Mouse (Mus musculus) limb, embryonic 10.5 days (tissue): ENCODE results near the gene Slitrk4. TPM values are rescaled to one million over a fixed set of nuclear protein-coding genes. Genes with fewer than 3 reads are reported as not detected.

ENCODE experiments used
- DNase-seq: peaks from one replicate; pipeline ENCODE4 v3.0.0-alpha.2; 2017; ENCODE audit warnings: low spot score
- H3K27ac ChIP-seq: fragments of 300-500 bp; sonication (generic); 2 replicates; pipeline ENCODE4 v1.5.1; 2016; ENCODE audit warnings: mild to moderate bottlenecking
- H3K27me3 ChIP-seq: fragments of 300-500 bp; sonication (generic); 2 replicates; pipeline ENCODE4 v1.6.1; 2016; ENCODE audit warnings: low read depth, mild to moderate bottlenecking; ENCODE audit not compliant: poor library complexity, severe bottlenecking
- H3K36me3 ChIP-seq: fragments of 300-500 bp; sonication (generic); 2 replicates; pipeline ENCODE4 v1.6.1; 2016; ENCODE audit warnings: mild to moderate bottlenecking, moderate library complexity
- H3K4me1 ChIP-seq: fragments of 300-500 bp; sonication (generic); 2 replicates; pipeline ENCODE4 v1.6.1; 2016
- H3K4me3 ChIP-seq: fragments of 300-500 bp; sonication (generic); 2 replicates; pipeline ENCODE4 v1.5.1; 2016; ENCODE audit warnings: mild to moderate bottlenecking, moderate library complexity
- H3K9me3 ChIP-seq: fragments of 300-500 bp; sonication (generic); replicated peaks from 2 replicates; pipeline ENCODE4 v1.6.1; 2016; ENCODE audit warnings: mild to moderate bottlenecking
- WGBS: fragments of 180-500 bp; shearing (Covaris S2); methylation state at CpG from one replicate; pipeline ENCODE4 v1.1.7; 2016; 5-methylcytosine and 5-hydroxymethylcytosine counted together
- polyA plus RNA-seq: library from polyadenylated mRNA; unstranded; fragments of >200 nt; fragmentation: Nextera tagmentation; extraction: Ambion mirVana; gene quantifications from 2 replicates; pipeline ENCODE4 v1.2.1, GENCODE M21; 2016

Slitrk4 gene
- polyA plus RNA-seq: 0.70 and 0.81 TPM in 2 replicates

GRCm38 (mm10) chrX:64276290-64277125, at the start of gene Slitrk4:
Gene Slitrk4, minus strand, starts transcription at chrX:64276996.
- Histone ChIP-seq H3K36me3 (no peaks in the 10 kb centered on the region), H3K4me1 (no peaks in the 10 kb centered on the region), H3K9me3 (no peaks in the 10 kb centered on the region), H3K27ac (no peak within 1 kb of the TSS), H3K27me3 (peaks cover 28% of the 10 kb centered on the region), H3K4me3 (peak within 1 kb of the TSS; percentile 52)
- peak; percentile 55 for DNase-seq
- WGBS: 5% methylated on average over 50 of the region's 54 CpGs

- no peaks in the 10 kb centered on the region for H3K27me3 ChIP-seq
- H3K36me3 ChIP-seq: no peaks in the 10 kb centered on the region
- no peak overlapping the region for H3K27ac ChIP-seq
- no peaks in the 10 kb centered on the region for H3K9me3 ChIP-seq
- 84% methylated on average over 2 of the region's 2 CpGs for WGBS
- H3K4me3 ChIP-seq: no peak overlapping the region
- H3K4me1 ChIP-seq: no peaks in the 10 kb centered on the region
- no peak for DNase-seq
These were observed 42.7 kb upstream of the Slitrk4 start for GRCm38 (mm10) chrX:64319501-64319900.

DNA sequence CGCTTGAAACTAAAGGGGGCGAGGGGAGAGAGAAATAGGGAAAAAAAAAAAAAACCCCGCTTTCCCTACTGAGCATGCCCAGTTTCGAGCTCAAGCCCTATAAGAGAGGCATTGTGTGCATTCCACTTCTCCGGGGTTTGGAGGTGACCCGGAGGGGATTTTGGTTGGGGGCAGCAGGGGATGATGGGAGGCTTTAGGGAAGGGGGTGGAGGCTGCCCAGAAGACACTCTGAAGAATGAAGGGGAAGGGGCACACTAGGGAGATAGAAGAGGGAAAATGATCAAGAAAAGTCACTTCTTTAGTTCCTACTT, 1.1 kb upstream of the Slitrk4 start:
- H3K9me3 ChIP-seq: no peaks in the 10 kb centered on the region
- H3K27me3 ChIP-seq: peaks cover 28% of the 10 kb centered on the region
- no peaks in the 10 kb centered on the region for H3K36me3 ChIP-seq
- peak overlapping the region; percentile 52; the same call in 1 of the 2 replicates for H3K4me3 ChIP-seq
- no peaks in the 10 kb centered on the region for H3K4me1 ChIP-seq
- WGBS: 21% methylated on average over 6 of the region's 6 CpGs
- no peak overlapping the region for H3K27ac ChIP-seq
- peak; percentile 29 for DNase-seq

- Histone ChIP-seq H3K27ac (no peak overlapping the region), H3K4me1 (no peaks in the 10 kb centered on the region), H3K36me3 (no peaks in the 10 kb centered on the region), H3K4me3 (peak overlapping the region; percentile 52), H3K27me3 (peaks cover 28% of the 10 kb centered on the region), H3K9me3 (no peaks in the 10 kb centered on the region)
- DNase-seq: peak; percentile 29
- WGBS: 13% methylated on average over 22 of the region's 22 CpGs
These were observed 562 bp upstream of the Slitrk4 start for GRCm38 (mm10) chrX:64277126-64277990.

GRCm38 (mm10) chrX:64275501-64276289, 1.1 kb downstream of the Slitrk4 start:
- no peaks in the 10 kb centered on the region for H3K4me1 ChIP-seq
- H3K27me3 ChIP-seq: peaks cover 28% of the 10 kb centered on the region
- no peaks in the 10 kb centered on the region for H3K36me3 ChIP-seq
- H3K9me3 ChIP-seq: no peaks in the 10 kb centered on the region
- DNase-seq: peak; percentile 33
- peak overlapping the region; percentile 52 for H3K4me3 ChIP-seq
- WGBS: 8% methylated on average over 27 of the region's 41 CpGs
- no peak overlapping the region for H3K27ac ChIP-seq

DNA sequence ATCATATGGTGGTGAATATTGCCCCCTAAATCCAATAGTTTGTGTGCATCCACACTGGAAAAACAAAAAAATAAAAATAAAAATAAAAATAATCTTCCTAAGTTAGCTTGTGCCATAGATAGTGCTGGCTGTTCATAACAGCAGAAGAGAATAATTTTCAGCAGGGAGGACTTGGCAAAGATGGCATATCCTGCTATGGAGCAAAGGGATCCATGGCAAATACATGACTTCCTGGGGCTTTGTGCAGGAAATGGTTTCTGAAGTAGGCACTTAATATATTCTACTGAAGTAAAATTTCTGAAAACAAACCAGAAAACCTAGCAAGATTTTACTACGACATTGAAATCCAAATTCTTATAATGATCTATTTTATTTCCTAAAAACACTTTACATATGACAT, 13.3 kb downstream of the Slitrk4 start:
- H3K27ac ChIP-seq: no peak overlapping the region
- DNase-seq: no peak
- 96% methylated on average over 1 of the region's 1 CpGs for WGBS
- no peaks in the 10 kb centered on the region for H3K36me3 ChIP-seq
- no peak overlapping the region for H3K4me3 ChIP-seq
- H3K4me1 ChIP-seq: no peaks in the 10 kb centered on the region
- H3K9me3 ChIP-seq: no peaks in the 10 kb centered on the region
- H3K27me3 ChIP-seq: no peaks in the 10 kb centered on the region

Other genes starting within 250 kb of the Slitrk4 start
- not detected in 2 replicates for gene Gm6760, start 124.8 kb downstream of the Slitrk4 start, polyA plus RNA-seq
- gene 3830417A13Rik, start 103.4 kb downstream of the Slitrk4 start, polyA plus RNA-seq: 0.45 and 0.49 TPM in 2 replicates